Mouse (Mus musculus) heart, embryonic 15.5 days (tissue): ENCODE data around the gene Gpr4. TPM values are rescaled to one million over a fixed set of nuclear protein-coding genes. Genes with fewer than 3 reads are reported as not detected.
A peak's percentile ranks its signal among the peaks of the same experiment; 100 is the strongest.

Source experiments
- ATAC-seq: fragments of 200-750 bp; cut with Nextera tagmentation; replicated peaks from 2 replicates; pipeline ENCODE4 v1.8.0; 2017; ENCODE audit warnings: low read depth, moderate TSS enrichment; ENCODE audit not compliant: insufficient number of reproducible peaks, insufficient read depth, low FRiP score
- H3K27ac ChIP-seq: fragments of 300-500 bp; sonication (generic); 2 replicates; pipeline ENCODE4 v1.5.1; 2015; ENCODE audit warnings: mild to moderate bottlenecking, inconsistent platforms
- H3K27me3 ChIP-seq: fragments of 300-500 bp; sonication (generic); 2 replicates; pipeline ENCODE4 v1.6.1; 2015; ENCODE audit warnings: inconsistent platforms
- H3K36me3 ChIP-seq: fragments of 300-500 bp; sonication (generic); 2 replicates; pipeline ENCODE4 v1.6.1; 2015; ENCODE audit warnings: mild to moderate bottlenecking, inconsistent platforms
- H3K4me1 ChIP-seq: fragments of 300-500 bp; sonication (generic); replicated peaks from 2 replicates; pipeline ENCODE4 v1.6.1; 2015; ENCODE audit warnings: inconsistent platforms
- H3K4me2 ChIP-seq: fragments of 300-500 bp; sonication (generic); 2 replicates; pipeline ENCODE4 v1.6.1; 2015; ENCODE audit warnings: inconsistent platforms, mild to moderate bottlenecking, moderate library complexity
- H3K4me3 ChIP-seq: fragments of 300-500 bp; sonication (generic); 2 replicates; pipeline ENCODE4 v1.5.1; 2015; ENCODE audit warnings: mild to moderate bottlenecking, inconsistent platforms
- H3K9ac ChIP-seq: fragments of 300-500 bp; sonication (generic); 2 replicates; pipeline ENCODE4 v1.6.1; 2015; ENCODE audit warnings: mild to moderate bottlenecking, inconsistent platforms
- H3K9me3 ChIP-seq: fragments of 300-500 bp; sonication (generic); replicated peaks from 2 replicates; pipeline ENCODE4 v1.6.1; 2016; ENCODE audit warnings: inconsistent platforms
- WGBS: fragments of 180-500 bp; shearing (Covaris S2); methylation state at CpG from one replicate; pipeline ENCODE4 v1.1.7; 2015; ENCODE audit warnings: mixed read lengths; 5-methylcytosine and 5-hydroxymethylcytosine counted together
- polyA plus RNA-seq: library from polyadenylated mRNA; unstranded; fragments of >200 nt; fragmentation: Nextera tagmentation; extraction: Ambion mirVana; gene quantifications from 2 replicates; pipeline ENCODE4 v1.2.1, GENCODE M21; 2015

Gene Gpr4
- 2.1 and 2.2 TPM in 2 replicates for polyA plus RNA-seq

DNA sequence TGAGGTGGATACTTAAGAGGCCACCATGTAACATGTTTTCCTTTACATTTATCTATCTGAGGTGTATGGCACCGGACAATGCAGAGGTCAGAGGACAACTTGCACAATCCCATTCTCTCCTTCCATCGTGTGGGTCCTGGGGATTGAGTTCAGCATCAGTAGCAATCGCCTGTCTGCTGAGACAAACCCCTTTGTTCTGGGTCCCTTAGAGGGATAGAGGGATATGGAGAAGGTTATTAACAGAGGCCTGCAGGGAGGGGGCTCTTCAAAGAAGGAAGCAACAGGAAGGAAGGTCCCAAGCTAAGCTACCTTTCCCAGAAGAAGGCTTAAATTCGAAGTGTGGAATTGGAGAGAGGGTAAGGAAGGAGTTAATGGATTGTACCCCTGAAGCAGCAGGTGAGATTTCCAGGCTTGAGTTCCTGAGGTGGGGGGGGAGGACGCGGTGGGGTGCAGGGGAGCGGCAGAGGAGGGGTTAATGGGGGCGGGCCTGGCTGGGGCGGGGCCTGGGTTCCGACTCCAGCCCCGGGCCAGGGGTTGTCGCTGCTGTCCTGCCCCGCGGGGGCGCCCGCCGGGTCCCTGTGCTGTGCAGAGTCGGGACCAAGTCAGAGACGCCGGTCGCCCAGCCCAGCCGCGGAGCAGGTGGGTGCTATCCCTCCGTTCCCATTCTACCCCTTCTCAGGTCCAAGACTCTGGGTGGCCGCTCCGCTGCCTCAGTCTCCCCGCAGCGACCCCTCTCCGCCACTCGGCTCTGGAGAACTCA lies at the start of gene Gpr4:
Gpr4 (plus strand) TSS at position 543 of the 760 bp plus-strand sequence.
- no peaks in the 10 kb centered on the region for H3K36me3 ChIP-seq
- peak within 1 kb of the TSS; percentile 55 for H3K4me3 ChIP-seq
- H3K4me1 ChIP-seq, result peaks cover 24% of the 10 kb centered on the region
- peak; percentile 67; the same call in 1 of the 2 replicates for ATAC-seq
- H3K27me3 ChIP-seq, result peaks cover 9% of the 10 kb centered on the region
- peak within 1 kb of the TSS; percentile 59 for H3K9ac ChIP-seq
- H3K9me3 ChIP-seq, result no peaks in the 10 kb centered on the region
- 2% methylated on average over 30 of the region's 30 CpGs for WGBS
- H3K4me2 ChIP-seq, result peak within 1 kb of the TSS; percentile 86
- H3K27ac ChIP-seq, result 0 out of 2 replicates have a peak within 1 kb of the TSS, but pooled peaks have one; percentile 7

DNA sequence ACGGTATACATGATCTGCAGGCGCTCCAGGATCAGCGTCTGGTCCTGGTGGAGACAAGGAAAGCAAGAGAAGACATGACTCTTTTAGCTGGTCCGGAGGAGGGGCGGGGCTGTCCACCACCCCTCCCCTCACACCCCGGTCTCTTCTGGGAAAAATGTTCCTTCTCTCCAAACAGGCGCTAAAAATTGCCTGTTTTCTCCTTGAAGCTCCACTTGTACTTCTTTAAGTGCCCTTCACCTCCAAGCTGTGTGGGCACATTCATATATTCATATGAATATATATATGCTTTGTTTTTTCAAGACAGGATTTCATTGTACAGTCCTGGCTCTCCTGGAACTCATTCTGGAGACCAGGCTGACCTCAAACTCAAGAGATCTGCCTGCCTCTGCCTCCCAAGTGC lies 49.4 kb upstream of the Gpr4 start:
- WGBS, result 79% methylated on average over 7 of the region's 7 CpGs
- Histone ChIP-seq H3K9me3 (no peaks in the 10 kb centered on the region), H3K27ac (no peak overlapping the region), H3K27me3 (peaks cover 17% of the 10 kb centered on the region), H3K36me3 (peaks cover 9% of the 10 kb centered on the region; the same call in 1 of the 2 replicates), H3K4me2 (no peak overlapping the region), H3K4me1 (peaks cover 44% of the 10 kb centered on the region), H3K9ac (no peak overlapping the region), H3K4me3 (no peak overlapping the region)
- no peak for ATAC-seq

DNA sequence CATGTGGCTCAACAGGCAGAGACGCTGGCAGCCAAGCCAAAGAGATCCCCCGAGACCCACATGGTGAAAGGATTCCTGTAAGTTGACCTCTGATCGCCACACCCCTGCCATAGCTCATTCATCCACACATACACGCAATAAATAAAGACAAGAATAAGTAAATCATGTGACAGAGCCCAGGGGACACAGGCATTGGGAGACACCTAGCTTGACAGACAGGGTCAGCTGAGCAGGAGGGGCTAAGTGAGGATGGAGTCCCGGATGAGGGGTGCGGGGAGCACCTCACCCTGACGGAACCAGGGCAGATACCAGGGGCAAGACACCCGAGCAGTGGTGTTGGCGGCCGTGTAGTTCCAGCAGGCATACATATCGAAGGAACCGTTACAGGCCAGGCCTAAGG lies 48.6 kb upstream of the Gpr4 start:
- H3K27ac ChIP-seq, result no peak overlapping the region
- H3K36me3 ChIP-seq, result peaks cover 9% of the 10 kb centered on the region; the same call in 1 of the 2 replicates
- no peak overlapping the region for H3K9ac ChIP-seq
- 36% methylated on average over 12 of the region's 12 CpGs for WGBS
- peak overlapping the region; percentile 65 for H3K4me2 ChIP-seq
- peaks cover 50% of the 10 kb centered on the region for H3K4me1 ChIP-seq
- peaks cover 12% of the 10 kb centered on the region for H3K27me3 ChIP-seq
- peak overlapping the region; percentile 47; the same call in 1 of the 2 replicates for H3K4me3 ChIP-seq
- no peaks in the 10 kb centered on the region for H3K9me3 ChIP-seq
- no peak for ATAC-seq

DNA sequence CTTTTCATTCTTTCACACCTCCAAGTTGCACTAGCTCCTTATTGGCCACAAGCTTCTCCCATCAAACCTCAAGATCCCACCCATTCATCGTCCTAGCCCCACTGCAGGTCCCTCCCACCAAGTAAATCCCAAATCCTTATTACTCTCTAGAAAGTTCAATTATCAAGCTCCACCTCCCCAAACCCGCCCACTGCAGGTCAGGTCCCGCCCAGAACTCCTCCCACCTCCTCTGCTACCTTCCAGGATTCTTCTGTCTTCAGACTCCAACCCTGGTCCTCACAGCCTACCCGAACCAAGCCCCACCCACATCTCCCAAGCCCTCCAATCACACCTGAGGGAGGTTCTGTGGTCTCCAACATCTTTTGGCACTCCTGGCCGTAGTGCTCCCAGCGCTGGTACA lies 48.1 kb upstream of the Gpr4 start:
- Histone ChIP-seq H3K4me3 (peak overlapping the region; percentile 47), H3K4me1 (peaks cover 52% of the 10 kb centered on the region), H3K27me3 (peaks cover 10% of the 10 kb centered on the region), H3K36me3 (peaks cover 9% of the 10 kb centered on the region; the same call in 1 of the 2 replicates), H3K9me3 (no peaks in the 10 kb centered on the region), H3K27ac (peak overlapping the region; percentile 89; the same call in 1 of the 2 replicates), H3K9ac (peak overlapping the region; percentile 42), H3K4me2 (peak overlapping the region; percentile 65)
- ATAC-seq, result no peak
- WGBS, result 8% methylated on average over 6 of the region's 6 CpGs

DNA sequence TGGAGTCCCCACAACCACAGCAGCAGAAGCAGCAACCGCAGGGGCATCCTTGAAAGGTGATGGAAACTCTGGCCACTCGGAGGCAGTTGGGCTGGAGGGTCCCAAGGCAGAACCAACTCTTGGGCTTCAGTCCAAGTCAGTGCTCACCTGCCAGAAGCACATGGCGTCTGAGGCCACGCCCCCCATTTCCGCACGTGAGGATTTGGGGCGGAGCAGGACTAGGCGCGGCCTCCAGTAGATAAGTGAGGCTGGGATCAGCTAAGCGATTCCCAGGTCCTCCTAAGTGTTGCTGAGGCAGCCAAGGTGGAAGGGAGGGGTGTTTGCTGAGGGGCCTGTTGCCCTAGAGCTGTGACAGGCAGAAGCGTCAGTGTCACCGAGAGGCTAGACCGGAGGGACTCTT lies 47.4 kb upstream of the Gpr4 start:
- Histone ChIP-seq H3K9ac (peak overlapping the region; percentile 56), H3K27me3 (peaks cover 3% of the 10 kb centered on the region; the same call in 1 of the 2 replicates), H3K9me3 (no peaks in the 10 kb centered on the region), H3K4me2 (peak overlapping the region; percentile 65), H3K4me1 (peaks cover 53% of the 10 kb centered on the region), H3K27ac (peak overlapping the region; percentile 89), H3K36me3 (peaks cover 9% of the 10 kb centered on the region; the same call in 1 of the 2 replicates), H3K4me3 (peak overlapping the region; percentile 47)
- 2% methylated on average over 13 of the region's 13 CpGs for WGBS
- ATAC-seq, result peak; percentile 44; the same call in 1 of the 2 replicates

DNA sequence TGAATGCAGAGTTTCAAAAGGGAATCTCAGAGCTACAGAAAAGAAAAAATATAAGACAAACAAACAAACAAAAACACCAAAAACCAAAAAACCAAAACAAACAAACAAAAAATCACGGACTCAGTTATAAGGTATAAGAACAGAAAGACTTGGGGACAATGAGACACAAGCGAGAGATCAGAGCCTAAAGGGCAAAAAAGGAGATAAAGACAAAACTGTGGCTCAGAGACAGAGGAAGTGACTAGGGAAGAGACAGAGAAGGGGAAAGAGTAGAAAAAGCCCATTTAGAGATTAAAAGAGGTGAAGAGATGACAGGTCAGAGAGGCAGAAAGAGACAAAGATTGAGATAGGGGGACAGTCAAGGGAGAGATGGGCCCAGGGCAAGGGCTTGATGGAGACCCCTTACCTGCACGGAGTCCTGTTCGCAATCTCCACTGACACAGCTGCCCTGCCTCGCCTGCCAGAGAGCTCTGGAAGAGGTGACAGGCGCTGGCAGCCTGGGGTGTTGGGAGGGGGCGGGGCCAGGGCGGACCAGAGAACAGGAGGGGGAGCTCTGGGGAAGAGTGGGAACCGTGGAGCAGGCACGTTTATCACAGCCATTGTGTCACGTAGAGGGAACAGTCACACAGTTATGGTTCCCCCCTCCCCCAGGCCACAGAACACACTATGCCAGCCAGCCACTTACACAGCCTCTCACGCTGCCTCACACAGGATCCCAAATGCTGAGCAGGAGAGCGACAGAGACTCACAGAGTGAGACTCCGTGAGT lies 46.5 kb upstream of the Gpr4 start, which contains the start of gene Gipr:
Gipr (minus strand) TSS at position 472 of the 768 bp plus-strand sequence.
- peaks cover 52% of the 10 kb centered on the region for H3K4me1 ChIP-seq
- 5% methylated on average over 14 of the region's 14 CpGs for WGBS
- H3K27me3 ChIP-seq, result peaks cover 3% of the 10 kb centered on the region; the same call in 1 of the 2 replicates
- H3K4me3 ChIP-seq, result peak within 1 kb of the TSS; percentile 47
- H3K9ac ChIP-seq, result peak within 1 kb of the TSS; percentile 56
- ATAC-seq, result peak; percentile 83
- peaks cover 9% of the 10 kb centered on the region; the same call in 1 of the 2 replicates for H3K36me3 ChIP-seq
- peak within 1 kb of the TSS; percentile 89 for H3K27ac ChIP-seq
- H3K4me2 ChIP-seq, result peak within 1 kb of the TSS; percentile 65
- no peaks in the 10 kb centered on the region for H3K9me3 ChIP-seq

DNA sequence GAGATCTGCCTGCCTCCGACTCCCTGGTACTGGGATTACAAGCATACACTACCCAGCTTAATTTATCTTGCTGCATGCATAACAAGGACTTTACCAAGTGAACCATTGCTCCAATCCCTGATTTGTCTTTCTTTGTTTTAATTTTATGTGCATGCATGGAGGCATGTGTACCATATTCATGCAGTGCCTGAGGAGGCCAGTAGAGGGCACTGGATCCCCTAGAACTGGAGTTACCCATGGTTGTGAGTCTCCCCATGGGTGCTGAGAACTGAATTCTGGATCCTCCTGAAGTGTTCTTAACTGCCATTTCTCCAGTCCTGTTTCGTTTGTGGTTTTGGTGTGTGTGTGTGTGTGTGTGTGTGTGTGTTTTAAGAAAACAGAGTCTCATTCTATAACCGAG lies 45.3 kb upstream of the Gpr4 start:
- Histone ChIP-seq H3K36me3 (peaks cover 5% of the 10 kb centered on the region; the same call in 1 of the 2 replicates), H3K9ac (no peak overlapping the region), H3K27ac (peak overlapping the region; percentile 89), H3K27me3 (0 out of 2 replicates have a peak, but pooled peaks cover 3% of the 10 kb centered on the region), H3K4me1 (peaks cover 63% of the 10 kb centered on the region), H3K9me3 (no peaks in the 10 kb centered on the region), H3K4me2 (no peak overlapping the region), H3K4me3 (no peak overlapping the region)
- ATAC-seq, result no peak
- 82% methylated on average over 3 of the region's 3 CpGs for WGBS

DNA sequence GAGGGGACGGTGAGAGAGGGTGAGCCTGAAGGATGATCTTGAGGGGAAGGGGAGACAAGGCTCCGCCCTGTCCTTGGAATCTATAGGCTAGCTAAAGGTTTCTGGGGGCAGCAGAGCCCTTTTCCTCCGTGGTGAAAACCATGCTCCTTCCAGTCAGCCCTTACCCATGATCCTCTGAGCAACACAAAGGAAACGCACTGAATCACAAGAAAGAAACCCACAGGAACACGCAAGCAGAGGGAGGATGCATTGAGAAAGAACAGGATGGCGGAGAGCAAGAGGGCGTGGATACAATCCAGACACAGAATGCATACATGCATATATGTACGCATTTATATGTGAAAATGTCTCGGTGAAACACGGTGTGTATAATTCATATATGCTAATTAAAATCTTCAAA lies 42.8 kb upstream of the Gpr4 start:
- H3K9ac ChIP-seq, result no peak overlapping the region
- no peak for ATAC-seq
- WGBS, result 59% methylated on average over 10 of the region's 10 CpGs
- H3K4me2 ChIP-seq, result peak overlapping the region; percentile 38; the same call in 1 of the 2 replicates
- H3K9me3 ChIP-seq, result no peaks in the 10 kb centered on the region
- 0 out of 2 replicates have a peak, but pooled peaks cover 2% of the 10 kb centered on the region for H3K27me3 ChIP-seq
- H3K4me1 ChIP-seq, result peaks cover 60% of the 10 kb centered on the region
- H3K27ac ChIP-seq, result peak overlapping the region; percentile 94
- H3K4me3 ChIP-seq, result no peak overlapping the region
- no peaks in the 10 kb centered on the region for H3K36me3 ChIP-seq

DNA sequence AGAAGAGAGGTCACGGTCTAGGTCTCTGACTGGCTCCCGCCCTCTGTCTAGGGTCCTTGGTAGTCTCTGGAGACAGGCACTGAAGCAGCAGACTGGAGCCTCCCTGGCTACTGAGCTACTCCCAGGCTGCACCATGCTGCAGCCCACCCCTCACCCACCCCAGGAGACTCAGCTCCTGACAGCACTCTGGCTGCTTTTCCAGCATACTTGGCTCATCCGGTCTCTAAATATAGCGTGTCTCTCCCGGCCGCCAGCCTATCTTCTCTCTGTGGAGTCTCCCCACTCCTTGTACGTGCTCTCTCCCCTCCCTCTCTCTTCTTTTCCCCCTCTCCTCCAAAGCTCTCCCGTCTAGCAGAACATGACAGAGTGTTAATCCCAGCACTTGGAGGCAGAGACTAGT lies 42.2 kb upstream of the Gpr4 start:
- no peak overlapping the region for H3K4me3 ChIP-seq
- H3K9ac ChIP-seq, result no peak overlapping the region
- WGBS, result 21% methylated on average over 8 of the region's 8 CpGs
- peaks cover 54% of the 10 kb centered on the region for H3K4me1 ChIP-seq
- ATAC-seq, result peak; percentile 84
- H3K27ac ChIP-seq, result peak overlapping the region; percentile 94
- 0 out of 2 replicates have a peak, but pooled peaks cover 5% of the 10 kb centered on the region for H3K27me3 ChIP-seq
- H3K36me3 ChIP-seq, result no peaks in the 10 kb centered on the region
- peak overlapping the region; percentile 38 for H3K4me2 ChIP-seq
- H3K9me3 ChIP-seq, result no peaks in the 10 kb centered on the region

DNA sequence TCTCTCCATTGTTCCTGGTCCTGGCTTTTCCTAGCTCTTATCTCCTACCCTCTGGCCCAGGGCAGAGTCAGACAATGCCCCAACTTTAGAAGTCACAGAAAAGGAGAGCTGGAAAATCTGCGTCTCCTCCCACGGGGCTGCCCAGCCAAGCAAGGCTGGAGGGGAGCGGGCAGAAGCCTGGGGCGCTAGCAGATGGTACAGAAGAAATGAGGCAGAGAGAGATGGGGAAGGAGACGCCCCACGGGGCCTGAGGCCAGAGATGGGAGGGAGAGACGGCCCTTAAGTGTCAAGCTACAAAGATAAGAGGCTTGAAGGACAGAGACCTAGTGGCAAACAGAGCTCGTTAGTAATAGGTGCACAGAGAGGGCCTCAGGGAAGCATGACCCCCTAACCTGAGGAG lies 40.5 kb upstream of the Gpr4 start:
- Histone ChIP-seq H3K9ac (peak overlapping the region; percentile 29; the same call in 1 of the 2 replicates), H3K27ac (peak overlapping the region; percentile 94), H3K27me3 (peaks cover 21% of the 10 kb centered on the region), H3K4me3 (no peak overlapping the region), H3K9me3 (no peaks in the 10 kb centered on the region), H3K36me3 (no peaks in the 10 kb centered on the region), H3K4me2 (no peak overlapping the region; the same call in 1 of the 2 replicates), H3K4me1 (peaks cover 49% of the 10 kb centered on the region)
- no peak for ATAC-seq
- WGBS, result 25% methylated on average over 8 of the region's 8 CpGs

DNA sequence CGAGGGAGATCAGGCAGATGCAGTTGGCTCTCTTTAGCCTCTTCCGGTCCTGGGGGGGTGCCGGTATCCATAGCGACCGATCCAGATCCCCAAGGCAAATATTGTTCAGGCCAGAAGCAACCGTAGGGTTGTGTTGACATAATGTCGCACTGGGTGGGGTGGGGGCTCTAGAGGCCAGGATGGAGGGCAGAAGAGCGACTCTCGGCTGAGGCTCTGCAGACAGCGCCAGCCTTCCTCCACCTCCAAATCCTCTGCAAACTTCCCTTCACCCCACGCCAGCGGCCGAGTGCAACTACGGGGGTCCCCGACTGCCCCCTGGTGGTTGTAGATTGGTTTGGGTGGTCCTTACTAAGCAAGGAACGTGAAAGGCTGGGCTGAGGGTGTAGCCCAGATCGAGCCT lies 39.5 kb upstream of the Gpr4 start:
- H3K36me3 ChIP-seq, result no peaks in the 10 kb centered on the region
- no peaks in the 10 kb centered on the region for H3K9me3 ChIP-seq
- peak; percentile 37; the same call in 1 of the 2 replicates for ATAC-seq
- 7% methylated on average over 17 of the region's 17 CpGs for WGBS
- peaks cover 32% of the 10 kb centered on the region for H3K27me3 ChIP-seq
- peak overlapping the region; percentile 61 for H3K4me2 ChIP-seq
- H3K4me3 ChIP-seq, result peak overlapping the region; percentile 36
- no peak overlapping the region for H3K9ac ChIP-seq
- peaks cover 50% of the 10 kb centered on the region for H3K4me1 ChIP-seq
- peak overlapping the region; percentile 94 for H3K27ac ChIP-seq
